Mouse (Mus musculus) right cerebral cortex, adult 2 months (tissue): ENCODE data around the gene Cldn13.
"Not testable (repeated sequence)": the region's sequence is repeated elsewhere in the genome, so short reads cannot be mapped to it uniquely, and the experiment has no call there.

Source experiments
- DNase-seq, 2 experiments: peaks; one replicate each; pipeline ENCODE4 v3.0.0; 2021 to 2022; ENCODE audit warnings: low spot score in 2 of 2

The Cldn13 gene

DNA sequence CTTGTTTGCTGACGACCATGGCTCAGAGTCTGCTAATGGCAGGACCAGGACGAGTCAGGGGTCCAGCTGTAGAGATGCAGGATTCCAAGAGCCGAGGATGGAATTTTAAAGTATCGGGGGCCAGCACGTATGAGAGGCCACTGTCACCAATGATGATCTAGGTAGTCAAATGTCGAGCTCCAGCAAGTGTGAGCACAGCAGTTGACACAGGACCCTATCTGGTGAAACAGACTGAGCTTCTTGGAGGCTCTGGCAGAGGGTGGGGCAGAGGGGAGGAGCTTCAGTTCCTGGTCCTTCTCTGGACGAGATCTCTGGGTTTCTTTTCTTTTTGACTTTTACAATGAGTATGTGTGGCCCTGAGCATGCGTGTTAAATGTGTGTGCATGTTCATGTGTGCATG lies at the start of gene Cldn13:
TSS of gene Cldn13 (minus strand) at position 216 of the 400 bp plus-strand sequence.
- no peak for DNase-seq

DNA sequence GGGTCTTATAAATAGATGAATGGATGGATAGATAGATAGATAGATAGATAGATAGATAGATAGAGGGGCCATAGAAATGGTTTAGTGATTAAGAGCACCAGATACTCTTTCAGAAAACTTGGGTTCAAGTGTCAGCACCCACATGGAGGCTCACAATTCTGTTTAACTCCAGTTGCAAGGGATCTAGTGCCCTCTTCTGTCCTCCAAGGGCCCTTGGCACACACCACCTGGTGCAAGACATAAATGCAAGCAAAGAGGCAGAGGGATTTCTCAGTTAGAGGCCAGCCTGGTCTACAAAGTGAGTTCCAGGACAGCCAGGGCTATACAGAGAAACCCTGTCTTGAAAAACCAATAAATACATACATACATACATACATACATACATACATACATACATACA lies 49.3 kb upstream of the Cldn13 start:
- not testable (repeated sequence) for DNase-seq

DNA sequence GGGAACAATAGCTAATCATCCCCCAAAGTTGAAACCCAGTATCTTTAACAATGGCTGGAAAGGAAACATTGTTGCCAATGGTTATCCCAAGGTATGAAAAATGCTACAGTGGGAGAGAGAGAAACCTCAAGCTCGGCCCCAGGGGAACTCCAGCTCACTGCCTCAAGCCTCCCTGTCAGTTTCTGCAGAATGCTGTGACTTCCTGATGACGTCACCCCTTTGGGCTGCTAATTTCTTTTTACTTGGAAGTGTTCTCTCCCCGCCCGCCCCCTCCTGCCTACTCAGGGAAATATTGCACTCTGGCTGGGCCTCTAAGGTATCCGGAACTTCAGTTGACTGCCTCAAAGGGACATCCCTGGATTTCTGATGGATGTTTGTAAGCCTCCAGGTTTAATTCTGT lies 48.2 kb upstream of the Cldn13 start:
- DNase-seq: no peak

DNA sequence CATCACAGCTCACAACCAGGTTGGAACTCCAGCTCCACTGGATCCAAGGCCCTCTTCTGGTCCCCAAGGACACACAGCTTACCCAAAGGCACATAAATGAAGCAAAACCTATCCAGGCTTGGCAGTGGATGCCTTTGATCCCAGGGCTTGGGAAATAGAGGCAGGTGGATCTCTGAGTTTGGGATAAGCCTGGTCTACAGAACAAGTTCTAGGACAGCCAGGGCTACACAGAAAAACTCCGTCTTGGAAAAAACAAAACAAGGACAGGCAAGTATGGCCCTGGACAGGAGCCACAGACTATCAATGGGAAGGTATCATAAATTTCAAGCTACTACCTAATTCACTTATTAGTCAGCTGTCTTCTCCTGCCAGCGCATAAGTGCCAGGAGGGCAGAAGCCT lies 46.2 kb upstream of the Cldn13 start:
- DNase-seq: no peak

- DNase-seq: no peak
These were observed 45.1 kb upstream of the Cldn13 start for GRCm38 (mm10) chr5:134960430-134960829.

DNA sequence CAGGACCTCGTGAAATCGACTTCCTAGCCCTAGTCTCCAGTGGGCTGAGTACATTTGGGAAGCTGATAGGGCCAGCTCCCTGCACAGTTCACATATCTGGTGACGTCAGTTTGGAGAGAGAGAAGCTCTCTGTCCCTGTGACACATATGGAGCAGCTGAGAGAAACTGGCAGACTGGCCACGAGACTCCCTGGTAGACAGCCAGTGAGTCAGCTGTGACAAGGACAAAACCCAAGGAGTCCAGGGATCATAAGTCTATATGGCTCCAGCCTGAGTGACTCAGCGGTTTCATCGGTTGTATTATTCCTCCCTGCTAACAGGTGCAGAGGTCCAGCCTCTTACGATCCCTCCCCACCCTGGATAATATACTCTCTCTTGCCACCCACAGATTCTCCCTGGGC lies 43.8 kb upstream of the Cldn13 start:
- DNase-seq: peak; percentile 13 to 30

- no peak for DNase-seq
These were observed 40.2 kb upstream of the Cldn13 start for GRCm38 (mm10) chr5:134955491-134955890.

- no peak for DNase-seq
These were observed 35.9 kb upstream of the Cldn13 start for GRCm38 (mm10) chr5:134951053-134951884.

DNA sequence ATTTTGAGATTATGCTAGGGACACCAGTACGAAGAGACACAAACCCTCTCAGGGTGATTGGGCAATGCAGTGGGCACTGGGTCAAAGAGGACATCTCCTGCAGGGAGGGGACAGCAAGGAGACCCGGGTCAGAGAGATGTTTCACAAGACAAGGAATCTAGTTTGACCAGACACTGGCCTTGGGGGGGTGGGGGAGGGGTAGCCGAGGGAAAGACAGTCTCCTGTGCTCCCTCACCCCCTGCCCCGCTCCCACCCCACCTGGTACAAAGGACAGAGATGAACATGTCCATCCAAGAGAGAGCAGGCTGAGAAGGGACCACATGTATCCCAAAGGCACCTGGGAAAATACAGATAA lies 32.7 kb upstream of the Cldn13 start:
- no peak for DNase-seq

- no peak for DNase-seq
These were observed 32.2 kb upstream of the Cldn13 start for GRCm38 (mm10) chr5:134947420-134948084.

DNA sequence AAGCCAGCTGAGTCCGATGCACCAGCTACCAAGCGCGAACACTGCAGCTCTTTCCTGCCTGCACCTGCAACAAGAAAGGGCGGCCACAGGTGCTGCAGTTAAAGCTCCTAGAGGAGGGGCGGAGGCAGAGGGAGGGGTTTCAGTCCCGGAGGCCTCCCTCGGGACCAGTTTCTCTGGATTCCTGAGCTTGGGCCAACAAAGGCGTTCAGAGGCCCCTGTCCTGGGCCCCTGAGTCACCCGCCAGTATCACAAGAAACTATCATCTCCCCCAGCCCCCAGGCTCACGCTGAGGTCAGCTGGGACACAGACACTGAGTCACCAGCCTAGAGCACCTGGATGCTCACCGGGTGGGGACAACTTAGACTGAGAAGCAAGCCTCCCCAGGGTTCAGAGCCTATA lies 31.5 kb upstream of the Cldn13 start, which contains the start of gene Cldn4:
TSS of gene Cldn4 (minus strand) at position 78 of the 399 bp plus-strand sequence.
- DNase-seq: no peak

GRCm38 (mm10) chr5:134946063-134946856 lies 30.9 kb upstream of the Cldn13 start:
- no peak for DNase-seq

- no peak for DNase-seq
These were observed 30.1 kb upstream of the Cldn13 start for GRCm38 (mm10) chr5:134945266-134945959.

DNA sequence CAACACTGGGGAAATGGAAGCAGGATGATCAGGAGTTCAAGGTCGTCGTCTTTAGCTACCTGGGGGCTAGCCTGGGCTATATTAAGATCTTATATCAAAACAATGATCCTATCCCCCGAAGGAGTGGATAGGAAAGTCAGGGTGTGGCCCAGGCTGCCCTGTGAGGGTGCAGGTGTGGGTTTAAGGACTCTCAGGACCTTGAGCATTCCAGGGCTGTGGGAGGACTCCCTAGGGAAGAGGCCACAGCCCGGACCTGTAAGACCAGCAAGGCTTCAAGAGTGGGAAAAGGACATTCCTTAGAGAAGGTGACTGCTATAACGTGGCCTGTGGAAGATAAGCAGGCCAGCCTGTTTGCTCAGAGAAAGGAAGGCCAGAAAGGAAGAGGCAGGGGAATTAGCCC lies 28.9 kb upstream of the Cldn13 start:
- DNase-seq: no peak

DNA sequence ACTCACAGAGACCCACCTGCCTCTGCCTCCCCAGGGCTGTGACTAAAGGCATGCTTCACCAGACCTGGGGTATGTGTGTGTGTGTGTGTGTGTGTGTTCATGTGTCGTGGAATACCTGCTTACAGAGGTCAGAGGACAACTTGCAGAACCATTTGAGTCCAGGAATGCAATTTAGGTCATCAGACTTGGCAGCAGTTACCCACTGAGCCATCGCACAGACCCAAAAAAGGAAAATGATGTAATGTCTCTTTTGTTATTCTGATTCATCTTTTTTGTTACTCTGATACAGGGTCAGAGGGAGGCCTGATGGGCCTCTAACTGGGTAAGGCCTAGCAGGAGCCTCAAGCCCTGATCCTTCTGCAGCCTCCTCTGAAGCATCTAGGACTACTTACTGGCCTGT lies 27.4 kb upstream of the Cldn13 start:
- DNase-seq: no peak

GRCm38 (mm10) chr5:134941472-134942209 lies 26.3 kb upstream of the Cldn13 start:
- no peak for DNase-seq

- DNase-seq: not testable (repeated sequence)
These were observed 24.2 kb upstream of the Cldn13 start for GRCm38 (mm10) chr5:134939554-134939953.

DNA sequence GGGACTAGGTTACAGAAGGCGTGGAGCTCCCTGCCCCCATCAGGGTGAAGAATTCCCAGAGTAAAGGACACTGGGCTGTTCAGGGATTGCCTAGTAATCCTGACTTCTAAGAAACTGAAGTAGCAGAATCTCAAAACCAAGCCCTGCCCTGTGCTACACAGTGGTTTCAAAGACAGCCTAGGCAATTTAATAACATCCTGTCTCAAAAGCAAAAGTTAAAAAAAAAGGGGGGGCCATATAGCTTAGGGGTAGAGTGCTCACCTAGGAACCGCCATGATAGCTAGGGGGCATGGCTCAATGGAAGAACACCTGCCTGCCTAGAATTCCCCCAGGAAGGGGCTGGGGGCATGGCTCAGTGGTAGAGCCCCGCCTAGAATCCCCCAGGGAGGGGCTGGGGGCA lies 23.7 kb upstream of the Cldn13 start:
- DNase-seq: no peak

- DNase-seq: no peak
These were observed 21.4 kb upstream of the Cldn13 start for GRCm38 (mm10) chr5:134936626-134937185.

DNA sequence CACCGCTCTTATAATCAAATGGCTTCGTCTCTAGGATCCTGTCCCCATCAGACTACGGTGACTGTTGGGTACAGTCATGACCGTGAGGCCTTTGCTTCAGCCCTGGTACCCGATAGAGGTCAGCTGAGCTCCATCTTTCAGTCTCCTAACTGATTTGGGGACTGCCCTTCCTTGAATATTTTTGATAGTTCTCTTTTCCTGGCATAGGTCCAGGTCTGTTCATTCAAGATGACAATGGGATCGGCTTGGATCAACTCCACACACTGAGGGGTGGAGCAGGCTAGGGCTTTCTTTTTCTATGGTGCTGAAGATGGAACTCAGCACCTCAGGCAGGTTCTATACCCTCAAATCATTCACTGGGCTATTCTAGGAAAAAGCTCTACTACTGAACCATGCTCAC lies 20.7 kb upstream of the Cldn13 start:
- DNase-seq: no peak

GRCm38 (mm10) chr5:134934666-134935065 lies 19.3 kb upstream of the Cldn13 start:
- no peak for DNase-seq
